Mouse (Mus musculus): ENCODE results near the gene Gal3st2c.
"Not testable (repeated sequence)": the region's sequence is repeated elsewhere in the genome, so short reads cannot be mapped to it uniquely, and the experiment has no call there.

The Gal3st2c gene

GRCm38 (mm10) chr1:93990209-93990608, at the start of gene Gal3st2c:
Gene Gal3st2c, plus strand, starts transcription at chr1:93990509.
- not testable (repeated sequence) for DNase-seq (ENCODE audit: low read depth)

- DNase-seq (ENCODE audit: low read depth), result not testable (repeated sequence)
Measured at GRCm38 (mm10) chr1:93949087-93949486, 41.2 kb upstream of the Gal3st2c start.

GRCm38 (mm10) chr1:93966489-93966888, 23.8 kb upstream of the Gal3st2c start:
- not testable (repeated sequence) for DNase-seq (ENCODE audit: low read depth)

GRCm38 (mm10) chr1:93970380-93970779, 19.9 kb upstream of the Gal3st2c start:
- DNase-seq (ENCODE audit: low read depth), result not testable (repeated sequence)

- DNase-seq (ENCODE audit: low read depth), result not testable (repeated sequence)
Measured at GRCm38 (mm10) chr1:93970797-93971196, 19.5 kb upstream of the Gal3st2c start.

GRCm38 (mm10) chr1:93975764-93976163, 14.5 kb upstream of the Gal3st2c start:
- not testable (repeated sequence) for DNase-seq (ENCODE audit: low read depth)

- DNase-seq (ENCODE audit: low read depth), result not testable (repeated sequence)
Measured at GRCm38 (mm10) chr1:93978287-93978686, 12.0 kb upstream of the Gal3st2c start.

- not testable (repeated sequence) for DNase-seq (ENCODE audit: low read depth)
Measured at GRCm38 (mm10) chr1:93980932-93981331, 9.4 kb upstream of the Gal3st2c start.

GRCm38 (mm10) chr1:93986167-93986566, 4.1 kb upstream of the Gal3st2c start:
- no peak for DNase-seq (ENCODE audit: low read depth)

GRCm38 (mm10) chr1:93988786-93989185, 1.5 kb upstream of the Gal3st2c start:
- DNase-seq (ENCODE audit: low read depth), result no peak

GRCm38 (mm10) chr1:93991068-93991467, 759 bp downstream of the Gal3st2c start:
- DNase-seq (ENCODE audit: low read depth), result not testable (repeated sequence)

GRCm38 (mm10) chr1:93991491-93991890, 1.2 kb downstream of the Gal3st2c start:
- not testable (repeated sequence) for DNase-seq (ENCODE audit: low read depth)

- DNase-seq (ENCODE audit: low read depth), result no peak
Measured at GRCm38 (mm10) chr1:94001023-94001422, 10.7 kb downstream of the Gal3st2c start.

- not testable (repeated sequence) for DNase-seq (ENCODE audit: low read depth)
Measured at GRCm38 (mm10) chr1:94005954-94006506, 15.7 kb downstream of the Gal3st2c start.

GRCm38 (mm10) chr1:94008826-94009225, 18.5 kb downstream of the Gal3st2c start:
- not testable (repeated sequence) for DNase-seq (ENCODE audit: low read depth)

GRCm38 (mm10) chr1:94011643-94012042, 21.3 kb downstream of the Gal3st2c start:
- no peak for DNase-seq (ENCODE audit: low read depth)

- no peak for DNase-seq (ENCODE audit: low read depth)
Measured at GRCm38 (mm10) chr1:94020151-94020550, 29.8 kb downstream of the Gal3st2c start, which contains the start of gene Neu4. Gene Neu4, plus strand, starts transcription at chr1:94020451.

- DNase-seq (ENCODE audit: low read depth), result no peak
Measured at GRCm38 (mm10) chr1:94027506-94028108, 37.3 kb downstream of the Gal3st2c start.

- DNase-seq (ENCODE audit: low read depth), result no peak
Measured at GRCm38 (mm10) chr1:94028741-94029140, 38.4 kb downstream of the Gal3st2c start.

GRCm38 (mm10) chr1:94033075-94033602, 42.8 kb downstream of the Gal3st2c start:
- no peak for DNase-seq (ENCODE audit: low read depth)

- peak; percentile 74 for DNase-seq (ENCODE audit: low read depth)
Measured at GRCm38 (mm10) chr1:94034984-94035743, 44.9 kb downstream of the Gal3st2c start.

GRCm38 (mm10) chr1:94040391-94040790, 50.1 kb downstream of the Gal3st2c start:
- no peak for DNase-seq (ENCODE audit: low read depth)

GRCm38 (mm10) chr1:94045559-94045958, 55.2 kb downstream of the Gal3st2c start:
- DNase-seq (ENCODE audit: low read depth), result no peak
